Mouse (Mus musculus): ENCODE results near the gene Mrps17.

DNA sequence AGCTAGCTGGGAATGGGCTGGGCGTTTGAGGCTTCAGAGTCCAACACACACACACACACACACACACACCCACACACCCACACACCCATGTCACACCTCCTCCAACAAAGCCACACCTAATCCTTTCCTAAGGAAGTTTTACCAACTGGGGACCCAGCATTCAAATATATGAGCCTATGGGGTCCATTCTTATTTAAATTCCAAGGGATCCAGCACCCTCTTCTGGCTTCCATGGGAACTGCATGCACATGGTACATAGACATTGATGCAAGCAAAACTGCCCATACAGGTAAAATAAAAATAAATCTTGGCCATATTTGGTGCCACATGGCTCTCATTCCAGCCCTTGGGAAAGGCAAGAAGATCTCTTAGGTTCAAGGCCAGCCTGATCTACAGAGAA is 25.7 kb downstream of the Mrps17 start:
- peak; percentile 77 for TF ChIP-seq CTCF (IDR thresholded peaks at IDR 0.05)
- TF ChIP-seq EP300 (IDR thresholded peaks at IDR 0.05) = no peak

Data from lung, postnatal 0 days (tissue).